Mouse (Mus musculus) thymus, postnatal 36 days (tissue): ENCODE results near the gene Sez6.

ENCODE experiments used
- DNase-seq, 2 experiments: peaks; one replicate each; pipeline ENCODE4 v3.0.0; 2022; ENCODE audit warnings: mixed read lengths in 2 of 2

Gene Sez6

GRCm38 (mm10) chr11:77982441-77982905, 51.9 kb downstream of the Sez6 start, which contains the start of gene Phf12:
TSS of gene Phf12 (plus strand) at chr11:77982754.
- peak; percentile 99 to 100 for DNase-seq

GRCm38 (mm10) chr11:77983191-77983936, 52.8 kb downstream of the Sez6 start:
- DNase-seq, result peak; percentile 68 to 81

- DNase-seq, result peak; percentile 73 to 74
These were observed 53.6 kb downstream of the Sez6 start for GRCm38 (mm10) chr11:77983937-77984835.

GRCm38 (mm10) chr11:77984836-77985231, 54.2 kb downstream of the Sez6 start:
- peak; percentile 60 to 65 for DNase-seq

GRCm38 (mm10) chr11:77985541-77986065, 55.0 kb downstream of the Sez6 start:
- no peak for DNase-seq

GRCm38 (mm10) chr11:77989071-77989690, 58.6 kb downstream of the Sez6 start:
- no peak for DNase-seq

GRCm38 (mm10) chr11:77995556-77995955, 65.0 kb downstream of the Sez6 start:
- no peak for DNase-seq

GRCm38 (mm10) chr11:78006446-78006845, 75.8 kb downstream of the Sez6 start:
- DNase-seq, result no peak

GRCm38 (mm10) chr11:78019676-78020075, 89.1 kb downstream of the Sez6 start:
- peak; percentile 62 to 72 for DNase-seq

GRCm38 (mm10) chr11:78023607-78024006, 93.0 kb downstream of the Sez6 start:
- DNase-seq, result peak in 1 of 2 experiments; percentile 24
